Mouse (Mus musculus): ENCODE measurements at regions not wholly inside any gene's neighbourhood (a gene's known extent, or its start where the extent isn't known, plus 50 kb on each side); places are given as distances from the start of the nearest gene placed in this dataset.
"Not testable (repeated sequence)": the region's sequence is repeated elsewhere in the genome, so short reads cannot be mapped to it uniquely, and the experiment has no call there.

- DNase-seq: no peak
These were observed 605.8 kb upstream of the Slc35b3 start for GRCm38 (mm10) chr13:39566491-39566890.

- DNase-seq: no peak
These were observed 577.2 kb upstream of the Slc35b3 start for GRCm38 (mm10) chr13:39537724-39538440.

GRCm38 (mm10) chr13:39526469-39526868 is 565.8 kb upstream of the Slc35b3 start:
- no peak for DNase-seq

- DNase-seq: no peak
These were observed 563.2 kb upstream of the Slc35b3 start for GRCm38 (mm10) chr13:39523856-39524301.

GRCm38 (mm10) chr13:39523246-39523850 is 562.7 kb upstream of the Slc35b3 start:
- no peak for DNase-seq

GRCm38 (mm10) chr13:39520846-39521245 is 560.2 kb upstream of the Slc35b3 start:
- no peak for DNase-seq

GRCm38 (mm10) chr13:39516106-39516505 is 555.4 kb upstream of the Slc35b3 start:
- no peak for DNase-seq

GRCm38 (mm10) chr13:39489806-39490205 is 529.1 kb upstream of the Slc35b3 start:
- no peak for DNase-seq

GRCm38 (mm10) chr13:39472621-39473020 is 511.9 kb upstream of the Slc35b3 start:
- no peak for DNase-seq

GRCm38 (mm10) chr13:39441799-39442198 is 481.1 kb upstream of the Slc35b3 start:
- DNase-seq: no peak

GRCm38 (mm10) chr13:39440907-39441306 is 480.2 kb upstream of the Slc35b3 start:
- DNase-seq: peak; percentile 55

- DNase-seq: no peak
These were observed 479.7 kb upstream of the Slc35b3 start for GRCm38 (mm10) chr13:39440336-39440735.

- no peak for DNase-seq
These were observed 467.3 kb upstream of the Slc35b3 start for GRCm38 (mm10) chr13:39427996-39428395.

GRCm38 (mm10) chr13:39425944-39426343 is 465.3 kb upstream of the Slc35b3 start:
- no peak for DNase-seq

- DNase-seq: no peak
These were observed 457.5 kb upstream of the Slc35b3 start for GRCm38 (mm10) chr13:39418127-39418526.

- DNase-seq: no peak
These were observed 451.0 kb upstream of the Slc35b3 start for GRCm38 (mm10) chr13:39411471-39412251.

GRCm38 (mm10) chr13:39392589-39392988 is 431.9 kb upstream of the Slc35b3 start:
- DNase-seq: no peak

- not testable (repeated sequence) for DNase-seq
These were observed 431.5 kb upstream of the Slc35b3 start for GRCm38 (mm10) chr13:39392151-39392550.

GRCm38 (mm10) chr13:39376677-39377076 is 416.0 kb upstream of the Slc35b3 start:
- DNase-seq: no peak

GRCm38 (mm10) chr13:39376269-39376668 is 415.6 kb upstream of the Slc35b3 start:
- DNase-seq: no peak

GRCm38 (mm10) chr13:39372565-39372964 is 411.9 kb upstream of the Slc35b3 start:
- no peak for DNase-seq

GRCm38 (mm10) chr13:39363637-39364036 is 403.0 kb upstream of the Slc35b3 start:
- no peak for DNase-seq

- DNase-seq: no peak
These were observed 401.9 kb upstream of the Slc35b3 start for GRCm38 (mm10) chr13:39362536-39362935.

- no peak for DNase-seq
These were observed 390.9 kb upstream of the Slc35b3 start for GRCm38 (mm10) chr13:39351606-39352005.
